Mouse (Mus musculus): ENCODE results near the gene Cyth2. TPM values are rescaled to one million over a fixed set of nuclear protein-coding genes. Genes with fewer than 3 reads are reported as not detected.

The Cyth2 gene
- 99.9 and 102 TPM in 2 replicates for total RNA-seq (2014; rRNA removed; ENCODE audit: low replicate concordance)
- 86.5 and 90.0 TPM in 2 replicates for polyA plus RNA-seq (2015; fragmentation: Nextera tagmentation; extraction: Ambion mirVana)

- Histone ChIP-seq H3K9ac (replicated peaks; ENCODE audit: low read depth, low read length) (peak within 1 kb of the TSS; percentile 98), H3K27ac (ENCODE audit: low read depth) (peak within 1 kb of the TSS; percentile 100), H3K36me3 (replicated peaks; ENCODE audit: control insufficient read depth, insufficient read depth, low read length) (peaks cover 38% of the 10 kb centered on the region), H3K9me3 (replicated peaks; ENCODE audit: control insufficient read depth, low read length) (no peaks in the 10 kb centered on the region), H3K4me2 (ENCODE audit: low read depth, low read length) (peak within 1 kb of the TSS; percentile 89), H3K27me3 (ENCODE audit: control insufficient read depth, insufficient read depth, low read length) (peaks cover 4% of the 10 kb centered on the region; the same call in 1 of the 2 replicates), H3K4me3 (ENCODE audit: low read depth, low read length) (peak within 1 kb of the TSS; percentile 98), H3K4me1 (ENCODE audit: control insufficient read depth, insufficient read depth) (peaks cover 17% of the 10 kb centered on the region; the same call in 1 of the 2 replicates)
- DNase-seq (ENCODE audit: low spot score) (peak; percentile 100), ATAC-seq (ENCODE audit: insufficient read depth, low read depth) (peak; percentile 98)
- under 1% methylated on average over 71 of the region's 92 CpGs for WGBS
- TF ChIP-seq CTCF (IDR thresholded peaks at IDR 0.05; ENCODE audit: low read depth) (no peak), EP300 (IDR thresholded peaks at IDR 0.05; ENCODE audit: low read depth) (no peak)
Observed at GRCm38 (mm10) chr7:45813787-45814779, at the start of gene Cyth2. TSS of gene Cyth2 (minus strand) at chr7:45814581.

DNA sequence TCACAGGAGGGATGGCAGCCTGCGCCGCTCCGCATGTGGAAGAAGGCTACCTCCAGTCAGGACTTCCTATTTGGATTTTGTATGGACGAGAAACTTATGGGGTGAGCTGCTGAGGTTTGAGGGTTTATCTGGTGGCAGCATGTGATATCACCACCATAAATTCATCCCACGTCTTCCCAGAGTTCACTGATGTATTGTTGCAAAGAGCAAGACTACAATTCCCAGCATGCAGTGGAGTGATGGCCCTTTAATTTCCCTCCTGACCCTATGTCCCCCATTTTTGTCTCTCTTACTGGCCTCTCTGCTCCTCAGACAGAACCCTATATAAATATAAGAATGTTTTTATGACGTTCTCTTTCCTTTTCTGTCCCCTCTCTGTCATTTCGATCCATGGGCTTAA is 48.4 kb upstream of the Cyth2 start:
- ATAC-seq (ENCODE audit: insufficient read depth, low read depth) (no peak), DNase-seq (ENCODE audit: low spot score) (no peak)
- Histone ChIP-seq H3K27ac (ENCODE audit: low read depth) (no peak overlapping the region), H3K4me1 (ENCODE audit: control insufficient read depth, insufficient read depth) (no peaks in the 10 kb centered on the region), H3K9ac (replicated peaks; ENCODE audit: low read depth, low read length) (no peak overlapping the region), H3K27me3 (ENCODE audit: control insufficient read depth, insufficient read depth, low read length) (peaks cover 40% of the 10 kb centered on the region), H3K4me2 (ENCODE audit: low read depth, low read length) (no peak overlapping the region), H3K9me3 (replicated peaks; ENCODE audit: control insufficient read depth, low read length) (no peaks in the 10 kb centered on the region), H3K4me3 (ENCODE audit: low read depth, low read length) (no peak overlapping the region), H3K36me3 (replicated peaks; ENCODE audit: control insufficient read depth, insufficient read depth, low read length) (no peaks in the 10 kb centered on the region)
- no peak for TF ChIP-seq EP300 (IDR thresholded peaks at IDR 0.05; ENCODE audit: low read depth)
- no peak for TF ChIP-seq CTCF (IDR thresholded peaks at IDR 0.05; ENCODE audit: low read depth)
- 88% methylated on average over 7 of the region's 7 CpGs for WGBS

DNA sequence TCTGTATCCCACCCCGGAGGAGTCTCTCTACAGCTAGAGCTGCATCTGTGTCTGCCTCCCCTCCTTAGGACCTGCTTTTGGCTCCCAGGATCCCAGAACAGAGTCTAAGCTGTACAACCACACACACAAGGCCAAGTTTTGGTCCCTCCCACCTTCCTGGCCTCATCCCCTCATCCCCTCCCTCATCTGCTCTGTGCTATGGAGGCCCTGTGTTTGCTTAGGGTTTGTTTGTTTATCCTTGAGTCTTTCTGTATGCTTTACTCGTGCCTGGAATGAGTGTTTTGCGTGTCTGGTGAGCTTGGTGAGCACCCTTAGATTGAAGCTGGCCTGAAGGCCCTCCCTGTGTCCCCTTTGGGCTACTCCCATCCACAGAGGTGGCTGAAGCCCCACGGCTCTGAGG is 44.6 kb upstream of the Cyth2 start:
- Histone ChIP-seq H3K27me3 (ENCODE audit: control insufficient read depth, insufficient read depth, low read length) (peaks cover 51% of the 10 kb centered on the region), H3K27ac (ENCODE audit: low read depth) (no peak overlapping the region), H3K4me2 (ENCODE audit: low read depth, low read length) (no peak overlapping the region), H3K4me3 (ENCODE audit: low read depth, low read length) (no peak overlapping the region), H3K4me1 (ENCODE audit: control insufficient read depth, insufficient read depth) (peaks cover 5% of the 10 kb centered on the region; the same call in 1 of the 2 replicates), H3K9me3 (replicated peaks; ENCODE audit: control insufficient read depth, low read length) (no peaks in the 10 kb centered on the region), H3K36me3 (replicated peaks; ENCODE audit: control insufficient read depth, insufficient read depth, low read length) (no peaks in the 10 kb centered on the region), H3K9ac (replicated peaks; ENCODE audit: low read depth, low read length) (no peak overlapping the region)
- TF ChIP-seq EP300 (IDR thresholded peaks at IDR 0.05; ENCODE audit: low read depth) (no peak), CTCF (IDR thresholded peaks at IDR 0.05; ENCODE audit: low read depth) (no peak)
- DNase-seq (ENCODE audit: low spot score), result no peak
- WGBS, result 54% methylated on average over 4 of the region's 4 CpGs
- ATAC-seq (ENCODE audit: insufficient read depth, low read depth), result no peak

DNA sequence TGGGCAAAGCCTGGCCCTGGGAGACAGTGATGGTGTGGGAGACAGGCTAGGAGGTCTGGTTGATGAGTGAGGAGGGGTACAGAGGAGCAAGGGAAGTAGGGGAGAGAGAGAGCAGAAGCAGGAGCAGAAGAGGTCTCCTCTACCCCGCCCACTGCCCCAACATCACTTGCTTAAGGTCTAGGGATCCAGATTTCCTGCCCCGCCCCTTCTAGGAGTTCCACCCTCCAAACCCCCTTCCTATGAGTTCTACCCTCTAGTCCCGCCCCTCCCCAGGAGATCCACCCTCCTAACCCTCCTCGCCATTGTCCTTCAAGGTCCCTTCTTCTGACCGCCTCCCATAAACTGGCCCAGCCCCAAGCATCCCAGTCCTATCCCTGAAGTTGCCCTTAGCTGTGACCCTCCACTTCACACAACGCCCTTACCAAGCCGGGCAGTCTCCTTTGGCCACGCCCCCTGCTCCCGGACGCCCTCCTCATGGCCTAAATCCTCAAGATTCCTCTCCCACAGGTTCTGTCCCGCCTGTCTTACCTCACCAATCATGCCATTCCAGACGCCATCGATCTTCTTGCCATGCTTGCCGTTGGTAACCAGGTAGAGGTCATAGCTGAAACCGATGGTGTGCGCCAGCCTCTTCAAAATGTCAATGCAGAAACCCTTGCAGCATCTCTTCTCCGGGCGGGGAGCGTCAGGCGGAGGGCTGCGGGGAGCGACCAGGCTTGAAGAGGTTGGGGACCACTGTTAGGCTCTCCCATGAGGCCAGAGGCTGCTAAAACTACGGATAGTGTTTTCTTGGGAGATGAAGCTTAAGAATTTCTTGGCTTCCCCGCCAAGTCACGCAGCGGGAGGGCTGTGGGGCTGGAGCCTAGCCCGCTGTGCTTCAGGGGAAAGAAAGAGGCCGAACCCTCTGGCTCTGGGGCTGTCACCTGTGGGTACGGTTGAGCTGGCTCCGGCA is 42.8 kb upstream of the Cyth2 start:
- DNase-seq (ENCODE audit: low spot score) (no peak), ATAC-seq (ENCODE audit: insufficient read depth, low read depth) (0 out of 2 replicates have a peak, but pooled peaks have one; percentile 44)
- Histone ChIP-seq H3K4me2 (ENCODE audit: low read depth, low read length) (peak overlapping the region; percentile 65), H3K27me3 (ENCODE audit: control insufficient read depth, insufficient read depth, low read length) (peaks cover 50% of the 10 kb centered on the region), H3K9me3 (replicated peaks; ENCODE audit: control insufficient read depth, low read length) (no peaks in the 10 kb centered on the region), H3K27ac (ENCODE audit: low read depth) (no peak overlapping the region), H3K4me1 (ENCODE audit: control insufficient read depth, insufficient read depth) (peaks cover 5% of the 10 kb centered on the region; the same call in 1 of the 2 replicates), H3K4me3 (ENCODE audit: low read depth, low read length) (peak overlapping the region; percentile 40), H3K9ac (replicated peaks; ENCODE audit: low read depth, low read length) (peak overlapping the region; percentile 30; the same call in 1 of the 2 replicates), H3K36me3 (replicated peaks; ENCODE audit: control insufficient read depth, insufficient read depth, low read length) (no peaks in the 10 kb centered on the region)
- TF ChIP-seq CTCF (IDR thresholded peaks at IDR 0.05; ENCODE audit: low read depth) (no peak), EP300 (IDR thresholded peaks at IDR 0.05; ENCODE audit: low read depth) (no peak)
- 3% methylated on average over 30 of the region's 30 CpGs for WGBS

DNA sequence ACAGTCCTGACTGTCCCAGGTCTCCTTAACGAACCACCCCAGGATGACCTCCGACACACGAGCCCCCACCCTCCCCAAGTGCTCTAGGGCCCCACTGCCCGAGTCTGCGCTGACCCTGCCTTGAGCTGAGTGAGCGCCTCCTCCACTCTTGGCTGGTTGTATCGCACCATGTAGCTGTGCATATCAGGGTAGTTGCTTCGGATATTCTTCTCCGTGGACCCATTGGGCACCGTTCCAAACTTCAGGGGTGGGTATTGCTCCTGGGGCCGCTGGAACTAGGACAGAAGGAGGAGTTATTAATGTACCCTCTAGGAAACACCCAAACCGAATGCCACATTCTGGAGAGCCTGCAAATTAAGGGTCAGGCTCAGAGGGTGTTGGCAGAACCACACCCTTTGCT is 38.7 kb upstream of the Cyth2 start:
- Histone ChIP-seq H3K36me3 (replicated peaks; ENCODE audit: control insufficient read depth, insufficient read depth, low read length) (no peaks in the 10 kb centered on the region), H3K9ac (replicated peaks; ENCODE audit: low read depth, low read length) (no peak overlapping the region), H3K4me2 (ENCODE audit: low read depth, low read length) (no peak overlapping the region), H3K9me3 (replicated peaks; ENCODE audit: control insufficient read depth, low read length) (no peaks in the 10 kb centered on the region), H3K4me1 (ENCODE audit: control insufficient read depth, insufficient read depth) (peaks cover 5% of the 10 kb centered on the region; the same call in 1 of the 2 replicates), H3K4me3 (ENCODE audit: low read depth, low read length) (no peak overlapping the region), H3K27me3 (ENCODE audit: control insufficient read depth, insufficient read depth, low read length) (peaks cover 32% of the 10 kb centered on the region), H3K27ac (ENCODE audit: low read depth) (no peak overlapping the region)
- DNase-seq (ENCODE audit: low spot score), result no peak
- ATAC-seq (ENCODE audit: insufficient read depth, low read depth), result no peak
- TF ChIP-seq EP300 (IDR thresholded peaks at IDR 0.05; ENCODE audit: low read depth) (no peak), CTCF (IDR thresholded peaks at IDR 0.05; ENCODE audit: low read depth) (no peak)
- WGBS, result 77% methylated on average over 12 of the region's 12 CpGs
